Mouse (Mus musculus): ENCODE data around the gene Atxn7.

DNA sequence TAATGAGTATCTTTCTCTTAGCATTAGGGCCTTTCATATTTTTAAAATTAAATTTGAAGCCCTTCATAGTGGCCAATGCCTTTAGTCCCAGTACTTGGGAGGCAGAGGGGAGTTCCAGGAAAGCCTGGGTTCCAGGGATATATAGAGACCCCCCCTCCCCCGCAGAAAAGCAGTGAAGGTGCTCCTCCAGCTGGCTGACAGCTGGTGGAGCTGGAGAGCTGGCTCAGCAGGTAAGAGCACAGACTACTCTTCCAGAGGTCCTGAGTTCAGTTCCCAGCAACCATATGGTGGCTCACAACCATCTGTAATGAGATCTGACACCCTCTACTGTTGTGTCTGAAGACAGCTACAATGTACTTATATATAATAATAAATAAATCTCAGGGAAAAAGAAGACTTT, 6.4 kb downstream of the Atxn7 start:
- TF ChIP-seq CTCF (IDR thresholded peaks at IDR 0.05; ENCODE audit: low read depth), result peak; percentile 27
- TF ChIP-seq EP300 (IDR thresholded peaks at IDR 0.05; ENCODE audit: low read depth), result no peak
